Mouse (Mus musculus) frontal cortex, postnatal 10 days (tissue): ENCODE data around the gene Etnppl.
A peak's percentile ranks its signal among the peaks of the same experiment; 100 is the strongest.

Experiments used
- DNase-seq, 2 experiments: peaks; one replicate each; pipeline ENCODE4 v3.0.0; 2022; ENCODE audit warnings: low spot score in 2 of 2, mixed read lengths in 1 of 2

Etnppl gene

DNA sequence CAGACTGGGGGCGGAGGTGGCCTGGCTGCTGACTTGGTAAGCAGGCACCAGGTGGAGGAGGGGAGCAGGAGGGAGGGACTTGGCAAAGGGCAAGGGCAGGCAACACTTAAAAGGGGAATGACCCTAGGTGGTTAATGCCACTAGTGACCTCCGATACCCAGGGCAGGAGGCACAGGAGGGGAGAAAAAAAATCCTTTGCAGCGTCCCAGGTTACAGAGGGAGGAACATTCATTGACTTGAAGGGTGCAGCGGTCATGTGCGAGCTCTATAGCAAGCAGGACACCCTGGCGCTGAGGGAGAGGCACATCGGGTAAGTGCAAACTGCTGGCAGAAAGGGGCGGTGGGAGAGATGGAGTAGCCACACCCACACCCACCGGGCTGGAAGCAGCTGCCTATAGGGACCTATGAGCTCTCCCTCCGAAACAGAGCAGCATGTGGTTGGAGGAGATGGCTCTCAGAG lies at the start of gene Etnppl:
TSS of gene Etnppl (plus strand) at position 10 of the 460 bp plus-strand sequence.
- DNase-seq: no peak

DNA sequence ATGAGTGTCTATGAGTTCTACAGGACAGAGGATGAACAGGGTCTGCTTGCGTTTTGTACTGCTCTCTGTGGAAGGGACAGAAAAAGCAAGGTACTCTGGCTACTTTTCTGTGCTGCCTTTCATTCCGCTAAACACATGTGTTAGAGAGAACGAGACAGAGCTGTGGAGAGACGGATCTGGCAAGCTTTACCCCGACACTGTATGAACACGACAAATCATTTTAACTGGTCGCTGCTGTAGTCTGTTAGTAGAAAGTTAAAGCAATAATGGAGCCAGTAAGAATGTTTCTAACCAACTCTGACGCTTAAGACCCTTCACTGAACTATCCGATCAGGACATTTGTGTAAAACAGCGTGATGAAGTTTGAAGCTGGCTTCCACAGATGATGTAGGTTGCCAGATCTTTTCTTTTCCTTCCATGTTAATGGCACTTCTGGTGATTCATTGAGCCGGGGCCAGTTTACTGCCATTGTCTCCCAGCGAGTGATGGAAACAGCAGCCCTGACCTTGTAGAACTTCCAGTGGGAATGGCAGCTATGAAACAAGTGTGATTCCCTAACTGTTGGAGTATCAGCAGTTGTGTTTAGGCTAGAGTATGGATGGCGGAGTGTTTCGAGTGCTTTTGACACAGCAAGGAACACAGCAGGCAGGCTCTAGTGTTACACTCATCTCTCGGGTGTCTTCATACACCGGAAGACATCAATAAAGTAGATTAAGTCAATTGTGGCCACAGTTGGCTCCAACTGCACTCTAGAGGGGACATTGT lies 48.7 kb upstream of the Etnppl start:
- no peak for DNase-seq

DNA sequence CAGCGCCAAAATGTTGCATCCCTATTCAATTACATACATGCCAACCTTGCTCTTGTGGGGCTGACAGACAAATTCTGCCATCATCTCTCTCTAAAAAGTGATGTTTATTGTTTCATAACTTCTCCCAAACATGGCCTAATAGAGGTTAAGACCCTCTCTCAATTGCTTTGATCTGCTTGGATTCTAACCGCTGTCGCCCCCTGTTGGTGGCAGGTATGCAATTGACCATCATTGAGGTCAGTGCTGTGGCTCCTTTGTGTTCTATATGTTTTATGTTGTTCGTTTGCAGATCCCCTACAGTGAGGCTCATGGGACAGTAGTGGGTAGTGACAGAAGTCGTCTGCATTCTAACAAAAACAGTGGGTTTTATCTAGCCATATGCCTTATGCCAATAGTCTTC lies 44.0 kb upstream of the Etnppl start:
- DNase-seq: no peak

DNA sequence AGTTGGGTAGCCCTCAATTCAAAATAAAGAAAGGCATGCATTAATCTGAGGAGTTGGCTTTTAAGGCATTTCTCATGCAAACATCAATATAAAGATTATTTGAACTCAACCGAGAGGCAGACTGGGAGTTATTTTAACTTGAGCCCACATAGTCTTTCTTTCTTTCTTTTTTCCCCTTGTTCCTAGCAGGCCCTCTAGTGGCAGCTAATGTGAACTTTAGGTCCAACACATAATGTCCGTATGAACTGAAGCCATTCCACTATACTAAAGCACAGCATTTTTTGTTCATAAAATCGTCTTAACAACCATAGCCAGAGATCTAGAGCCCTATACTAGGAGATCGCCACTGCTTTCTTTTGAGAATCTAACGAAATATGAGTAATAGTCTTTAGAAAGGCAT lies 42.6 kb upstream of the Etnppl start:
- DNase-seq: peak in 1 of 2 experiments; percentile 31

DNA sequence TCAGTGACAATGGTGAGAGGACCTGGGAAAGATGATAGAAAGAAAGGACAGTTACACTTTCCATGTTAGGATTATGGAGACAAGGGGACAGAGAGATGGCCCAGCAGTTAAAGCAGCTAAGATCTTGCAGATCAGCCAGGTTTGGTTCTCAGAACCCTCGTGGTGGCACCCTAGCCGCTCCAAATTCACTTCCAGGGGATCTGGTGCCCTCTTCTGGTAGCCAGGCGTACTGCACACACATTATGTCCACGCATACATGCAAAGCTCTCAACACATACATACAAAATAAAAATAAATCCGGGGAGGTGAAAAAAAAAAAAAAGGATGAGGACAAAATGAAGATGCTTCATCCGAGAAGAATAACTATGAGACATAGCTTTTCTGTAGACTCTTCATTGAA lies 40.6 kb upstream of the Etnppl start:
- peak in 1 of 2 experiments; percentile 16 for DNase-seq

DNA sequence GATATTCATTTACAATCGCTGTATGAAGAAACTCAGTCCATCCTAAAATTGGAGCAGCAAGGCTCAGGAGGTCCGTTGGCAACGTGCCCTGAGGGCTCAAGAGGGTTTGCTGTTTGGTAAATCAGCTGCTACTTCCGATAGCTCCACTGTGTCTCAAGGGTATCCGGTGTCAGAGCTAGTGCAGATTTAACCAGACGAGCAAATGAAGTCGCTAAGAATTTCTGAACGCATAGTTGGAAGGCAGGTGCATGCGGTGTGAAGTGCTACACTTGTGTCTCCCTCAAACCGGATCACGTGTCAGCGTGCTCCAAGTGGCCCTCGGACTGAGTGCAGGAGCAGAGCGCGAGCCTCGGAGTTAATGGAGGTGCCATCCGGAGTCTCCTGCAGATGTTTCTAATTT lies 37.7 kb upstream of the Etnppl start:
- DNase-seq: no peak

DNA sequence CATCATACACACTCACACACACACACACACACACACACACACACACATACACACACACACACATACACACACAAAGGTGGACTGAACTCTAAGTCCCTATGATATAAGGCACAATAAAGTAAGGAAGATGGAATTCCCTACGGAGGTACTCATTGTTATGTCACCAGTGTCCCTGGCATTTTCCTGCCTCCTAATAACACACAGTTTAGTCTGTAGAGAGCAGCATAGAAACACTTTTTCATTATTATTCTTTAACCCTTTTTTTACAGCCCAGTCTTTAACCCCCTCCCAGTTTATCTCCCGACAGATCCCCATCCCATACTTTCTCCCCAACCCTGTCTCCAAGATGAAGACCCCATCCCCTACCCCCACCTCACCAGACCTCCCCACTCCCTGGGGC lies 35.7 kb upstream of the Etnppl start:
- DNase-seq: no peak

DNA sequence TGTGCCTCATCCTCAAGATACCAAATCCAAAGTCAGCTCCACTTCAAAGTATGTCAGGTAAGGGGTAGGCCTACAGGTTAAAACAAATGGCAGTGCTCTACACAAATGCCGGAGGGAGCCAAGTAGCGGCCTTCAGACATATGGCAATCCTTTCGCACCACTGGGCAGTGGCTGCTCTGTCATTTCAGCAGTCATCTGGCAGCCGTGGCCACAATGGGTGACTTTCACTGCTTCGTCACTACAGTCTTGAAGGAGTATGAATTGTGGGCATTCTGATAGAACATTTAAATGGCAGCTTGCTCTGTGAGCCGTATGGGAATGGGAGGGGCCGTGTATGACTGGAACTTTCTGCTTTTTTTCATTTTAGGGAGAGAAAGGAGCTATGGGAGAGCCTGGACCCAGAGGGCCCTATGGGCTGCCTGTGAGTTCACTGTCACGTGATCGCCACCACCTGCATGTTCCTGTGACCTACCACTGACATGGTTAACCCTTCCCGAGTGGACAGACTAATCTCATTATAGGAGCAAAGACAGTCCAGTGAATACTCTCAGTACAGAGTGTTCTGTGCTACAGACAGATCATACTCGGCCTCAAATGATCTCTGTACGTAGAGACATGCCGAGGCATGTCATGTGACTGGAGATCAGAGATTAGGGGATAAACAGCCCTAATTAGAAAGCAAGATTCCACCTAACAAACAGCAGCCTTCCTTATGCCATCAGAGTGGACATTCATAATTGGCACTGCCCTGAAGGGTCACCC lies 34.2 kb upstream of the Etnppl start:
- no peak for DNase-seq

DNA sequence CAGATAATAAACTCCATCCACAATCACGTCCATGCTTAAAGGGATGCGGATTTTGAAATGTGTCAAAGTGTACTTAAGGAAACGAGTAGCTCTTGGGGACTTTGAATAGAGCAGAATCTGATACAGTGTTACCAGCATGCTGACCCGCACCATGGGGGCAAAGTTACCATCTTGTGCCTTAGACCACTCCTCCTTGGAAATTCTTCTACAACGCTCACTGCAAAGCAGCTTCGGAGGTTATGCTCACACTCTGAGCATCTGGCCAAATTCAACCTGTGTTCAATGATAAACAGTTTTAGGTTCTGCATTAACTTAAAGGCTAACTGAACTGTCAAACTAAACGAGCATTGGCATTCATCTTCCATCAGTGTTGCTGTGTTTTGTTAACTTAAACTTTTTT lies 33.2 kb upstream of the Etnppl start:
- DNase-seq: no peak

DNA sequence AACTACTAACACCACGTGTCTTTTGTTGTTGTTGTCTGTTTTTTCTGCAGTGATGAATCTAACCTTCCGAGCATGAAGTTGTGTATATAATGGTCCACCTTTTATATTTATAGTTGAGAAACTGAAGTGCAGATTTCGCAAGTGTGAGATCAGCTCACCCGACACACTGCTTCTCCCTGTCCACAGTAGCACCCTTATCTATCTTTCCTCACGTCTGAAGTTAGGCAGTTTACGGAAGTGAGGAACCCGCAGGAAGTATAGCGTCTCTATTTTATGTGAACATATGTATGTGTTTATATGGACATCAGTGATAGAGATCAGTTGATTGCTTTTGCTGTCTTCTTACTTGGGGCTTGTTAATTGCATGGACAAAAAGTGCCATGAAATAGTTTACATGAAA lies 22.2 kb upstream of the Etnppl start:
- DNase-seq: no peak

DNA sequence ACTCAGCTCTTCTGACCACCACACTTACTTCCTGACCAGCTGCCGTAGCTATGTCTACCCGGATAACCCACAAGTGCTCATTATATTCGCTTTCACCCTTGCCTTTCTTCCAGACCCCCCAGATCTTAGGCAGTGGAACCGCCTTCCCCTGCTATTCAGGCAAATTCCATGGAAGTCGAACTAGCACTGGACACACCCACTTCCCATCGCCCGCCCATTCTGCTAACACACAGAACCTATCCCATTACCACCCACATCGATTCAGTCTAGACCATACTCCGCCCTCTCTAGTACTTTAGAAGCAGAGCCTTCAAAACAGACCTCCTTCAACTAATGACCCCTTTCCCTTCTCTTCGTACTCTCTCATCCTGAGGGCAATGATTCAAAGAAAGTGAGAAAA lies 15.8 kb upstream of the Etnppl start:
- no peak for DNase-seq

DNA sequence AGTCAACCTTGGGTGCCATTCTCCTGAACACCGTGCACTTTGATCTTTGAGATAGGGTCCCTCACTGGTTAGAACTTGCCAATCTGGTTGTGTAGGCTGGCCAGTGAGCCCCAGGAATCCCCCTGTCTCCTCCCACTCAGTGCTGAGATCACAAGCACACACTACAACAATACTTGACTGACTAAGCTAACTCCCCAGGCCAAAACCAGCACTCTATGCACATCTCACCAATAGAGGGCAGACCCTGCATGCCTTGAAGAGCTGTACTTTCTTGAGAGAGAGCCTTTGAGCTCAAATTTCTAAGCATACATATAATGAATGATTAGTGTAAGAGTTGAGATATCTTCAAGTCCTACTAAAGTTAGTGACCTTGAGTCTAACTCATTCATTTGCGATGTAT lies 9.3 kb upstream of the Etnppl start:
- DNase-seq: no peak

DNA sequence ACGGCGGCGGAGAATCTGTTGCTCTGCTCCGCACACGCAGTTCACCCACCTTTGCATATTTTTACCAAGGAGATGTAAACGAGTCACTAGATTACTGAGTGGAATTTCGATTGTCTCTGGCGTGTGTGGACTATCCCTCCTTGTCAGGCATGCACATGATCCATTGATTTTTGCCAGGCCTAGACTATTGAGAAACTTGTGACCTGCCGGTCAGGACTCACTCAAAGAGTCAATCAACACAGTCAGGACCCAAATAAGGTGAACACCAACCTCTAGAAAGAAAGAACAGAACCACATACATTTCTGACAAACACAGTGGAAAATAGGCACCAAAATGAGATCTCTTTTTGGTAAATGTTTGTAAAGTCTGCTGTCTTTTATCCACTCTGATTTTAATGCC lies 2.8 kb upstream of the Etnppl start:
- no peak for DNase-seq

DNA sequence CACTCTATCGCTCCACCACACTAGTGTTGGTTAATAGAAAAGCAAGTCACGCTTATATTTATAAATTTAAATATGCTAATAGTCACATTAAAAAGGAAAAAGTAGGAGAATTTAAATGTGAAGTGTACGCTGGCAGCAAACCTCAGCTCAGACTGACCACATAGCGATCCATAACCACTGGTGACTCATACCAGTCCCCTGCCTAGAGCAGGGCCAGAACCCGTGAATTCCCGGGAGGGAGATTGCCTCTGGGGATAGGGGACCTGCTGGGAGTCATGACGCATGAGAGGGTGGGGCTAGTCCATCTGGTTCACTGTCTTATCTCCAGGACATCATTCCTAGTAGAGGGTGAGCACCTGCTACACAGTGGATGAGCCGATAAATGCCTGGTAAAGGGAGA lies 1.6 kb upstream of the Etnppl start:
- DNase-seq: no peak

DNA sequence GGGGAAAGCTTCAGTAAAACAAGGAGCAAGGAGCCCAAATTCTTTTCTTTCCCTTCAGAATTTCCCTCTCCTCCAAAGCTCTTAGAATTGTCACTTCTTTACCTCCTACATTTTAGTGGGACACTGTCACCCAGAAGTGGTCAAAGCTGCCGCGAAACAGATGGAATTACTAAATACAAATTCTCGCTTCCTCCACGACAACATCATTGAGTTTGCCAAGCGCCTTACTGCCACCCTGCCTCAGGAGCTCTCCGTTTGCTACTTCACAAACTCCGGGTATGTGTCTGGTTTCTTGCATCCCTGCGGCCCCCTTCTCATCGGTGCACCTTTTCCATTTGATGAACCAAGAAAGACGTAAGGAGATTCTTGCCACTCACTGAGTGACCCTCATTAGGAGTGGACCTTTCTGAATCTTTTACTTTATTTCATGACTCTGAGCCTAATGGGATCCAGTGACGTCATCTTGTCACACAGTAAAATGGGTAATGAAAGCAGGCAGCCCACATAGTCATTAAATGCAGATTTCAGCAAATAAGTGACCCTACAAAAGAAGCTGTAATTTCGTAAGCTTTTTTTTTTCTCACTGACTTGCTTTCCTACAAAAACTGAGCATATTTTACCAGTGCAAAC lies 3.4 kb downstream of the Etnppl start:
- no peak for DNase-seq

DNA sequence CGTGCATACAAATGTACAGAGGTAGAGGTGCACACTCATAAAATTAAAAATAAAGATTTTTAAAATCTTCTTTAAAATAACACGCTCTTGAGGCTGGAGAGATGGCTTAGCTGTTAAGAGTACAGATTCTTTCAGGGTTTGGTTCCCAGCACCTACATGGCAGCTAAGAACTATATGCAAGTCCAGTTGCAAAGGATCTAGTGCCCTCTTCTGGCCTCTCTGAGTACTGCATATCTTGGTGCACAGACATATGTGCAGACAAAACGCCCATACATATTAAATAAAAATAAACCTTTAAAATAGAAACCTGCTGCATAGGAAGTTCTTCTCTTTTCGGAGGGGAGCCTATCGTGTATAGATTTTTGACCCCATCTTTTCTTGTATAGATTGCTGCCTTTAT lies 11.1 kb downstream of the Etnppl start:
- DNase-seq: no peak

DNA sequence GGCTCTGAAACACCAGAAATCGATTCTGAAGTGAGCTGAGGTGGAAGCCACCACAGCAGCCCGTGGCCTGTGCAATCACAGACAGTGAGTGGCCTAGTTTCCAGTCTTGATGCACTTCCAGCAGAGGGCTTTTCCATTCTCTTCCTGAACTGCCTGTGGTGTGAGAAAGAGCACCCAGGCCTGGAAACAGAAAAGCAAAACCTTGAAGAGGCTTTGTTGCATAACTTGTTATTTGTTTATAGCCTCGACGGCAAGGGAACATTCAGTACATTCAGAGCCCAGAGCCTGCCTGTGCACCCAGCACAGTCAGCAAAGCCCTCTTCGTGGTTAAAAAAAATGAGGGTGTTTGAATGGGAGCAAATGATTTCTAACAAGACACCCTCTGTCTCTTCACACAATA lies 16.6 kb downstream of the Etnppl start:
- no peak for DNase-seq

DNA sequence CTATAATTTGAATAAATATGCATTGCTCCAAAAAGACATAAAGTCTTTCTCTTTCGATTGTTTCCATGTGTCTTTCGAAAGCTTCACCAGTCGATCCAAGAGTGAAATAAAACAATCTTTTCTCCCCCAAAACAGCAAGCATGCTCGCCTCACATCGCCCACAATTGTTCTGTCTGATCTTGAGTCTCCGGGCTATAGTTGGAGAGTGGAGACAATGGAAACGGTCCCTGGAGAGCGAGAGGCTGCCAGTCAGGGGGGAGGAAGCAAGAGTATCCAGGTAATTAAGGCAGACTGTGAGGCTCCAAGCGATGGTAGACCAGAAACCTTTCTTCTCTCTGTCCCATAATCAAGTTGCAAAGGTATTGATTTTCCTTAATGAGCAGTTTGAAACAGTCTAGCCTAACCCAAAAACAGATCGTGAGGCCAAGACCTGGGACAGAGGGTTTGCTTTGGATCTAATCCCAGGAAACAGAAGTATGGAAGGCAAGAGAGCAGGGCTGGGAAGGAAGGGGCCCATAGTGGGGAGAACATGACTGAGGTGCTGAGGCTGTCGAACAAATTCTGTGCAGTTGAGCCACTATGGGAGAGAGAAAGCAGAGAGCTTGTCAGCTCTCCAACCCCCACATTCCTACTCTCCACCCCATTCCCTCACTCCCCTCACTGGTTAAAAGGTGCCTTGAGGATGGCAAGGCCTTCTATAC lies 29.0 kb downstream of the Etnppl start:
- DNase-seq: no peak

DNA sequence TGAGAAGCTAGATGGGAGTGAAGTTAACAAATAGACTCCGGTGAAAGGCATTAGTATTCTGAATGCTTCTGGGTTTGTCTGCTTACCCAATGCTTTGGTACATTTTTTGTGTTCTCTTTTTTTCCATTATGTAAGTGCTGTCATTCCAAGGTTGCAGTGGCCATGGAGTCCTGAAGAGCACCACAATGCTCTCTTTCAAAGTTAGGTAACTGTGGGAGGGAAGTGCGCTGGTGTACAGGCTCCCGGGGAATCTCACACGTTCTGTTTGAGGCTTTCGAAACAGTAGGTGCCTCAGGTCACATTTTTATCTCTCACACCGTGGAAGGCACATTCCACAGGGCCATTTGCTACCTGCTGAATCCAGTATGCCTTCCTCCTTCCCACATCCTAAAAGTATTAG lies 32.3 kb downstream of the Etnppl start:
- DNase-seq: no peak

DNA sequence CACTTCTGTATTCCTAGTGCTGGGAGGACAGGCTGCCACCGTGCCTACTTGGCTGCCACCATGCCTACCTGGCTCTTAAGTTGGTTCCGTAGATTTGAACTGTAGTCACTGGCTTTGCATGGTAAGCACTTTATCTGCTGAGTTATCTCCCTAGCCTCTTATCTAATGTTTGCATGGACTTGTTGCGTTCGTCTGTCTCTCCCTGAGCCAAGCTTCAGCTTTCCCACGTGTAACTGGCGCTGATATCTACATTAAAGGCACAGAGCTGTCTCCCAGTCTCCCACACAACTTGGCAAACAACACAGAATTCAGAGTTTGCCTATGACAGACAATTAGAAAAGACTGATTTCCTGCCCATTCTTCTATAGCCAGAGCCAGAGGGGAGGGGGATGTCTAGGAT lies 43.4 kb downstream of the Etnppl start:
- no peak for DNase-seq

DNA sequence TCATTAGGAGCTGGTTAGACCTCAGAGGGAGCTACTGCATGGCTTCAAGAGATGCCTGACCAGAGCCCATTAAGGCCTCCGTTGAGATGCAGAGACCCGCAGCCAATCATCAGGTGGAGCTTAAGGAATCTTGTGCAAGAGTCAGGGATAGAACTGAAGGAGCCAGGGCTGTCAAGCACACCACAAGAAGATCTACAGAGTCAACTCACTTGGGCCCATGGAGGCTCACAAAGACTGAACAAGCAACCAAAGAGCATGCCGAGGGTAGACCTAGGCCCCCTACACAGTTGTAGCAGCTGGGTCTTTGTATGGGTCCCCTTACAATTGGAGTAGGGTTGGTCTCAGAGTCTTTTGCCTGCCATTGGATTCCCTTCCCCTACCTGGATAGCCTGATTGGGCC lies 45.2 kb downstream of the Etnppl start:
- DNase-seq: no peak

DNA sequence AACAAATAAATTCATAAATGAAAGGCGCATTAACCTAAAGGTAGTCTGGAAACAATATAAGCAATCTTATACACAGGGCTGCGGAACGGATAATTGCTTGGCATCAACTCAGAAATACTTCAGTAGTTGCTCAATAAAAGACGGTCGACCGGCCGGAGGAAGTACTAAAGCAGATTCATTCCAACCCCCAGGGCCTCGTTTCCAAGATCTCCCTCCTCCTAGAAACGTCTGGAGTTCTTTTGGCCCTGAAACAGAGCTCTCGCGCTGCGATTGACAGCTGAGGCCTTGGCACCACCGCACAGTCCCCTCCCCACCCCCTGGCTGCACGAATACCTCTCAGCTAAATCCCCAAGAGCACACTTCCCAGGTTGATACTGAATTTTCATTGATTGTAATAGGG lies 54.0 kb downstream of the Etnppl start:
- DNase-seq: no peak
